Mouse (Mus musculus) MEL (cell line): Measurements from ENCODE around the gene Rgs13. TPM values are rescaled to one million over a fixed set of nuclear protein-coding genes. Genes with fewer than 3 reads are reported as not detected.

Experiments used
- DNase-seq: peaks from one replicate; pipeline ENCODE4 v3.0.0; 2011; ENCODE audit warnings: low read depth, low spot score
- H3K27ac ChIP-seq: 2 replicates; pipeline ENCODE4 v1.5.1; 2012; ENCODE audit warnings: low read depth, mild to moderate bottlenecking, control low read depth, low read length, moderate library complexity; ENCODE audit not compliant: control insufficient read depth
- H3K27me3 ChIP-seq, 2 experiments: fragments of 150-350 bp in 1 of 2; sonication (generic) in 1 of 2; 2 replicates each; pipeline ENCODE4 v1.6.1; 2012; ENCODE audit warnings: low read length in 2 of 2, mild to moderate bottlenecking in 2 of 2, improper control_type of control experiment in 1 of 2, moderate library complexity in 1 of 2; ENCODE audit not compliant: insufficient read depth in 2 of 2, control insufficient read depth in 1 of 2
- H3K36me3 ChIP-seq, 2 experiments: 2 replicates each; pipeline ENCODE4 v1.6.1; 2012 to 2014; ENCODE audit warnings: low read length in 2 of 2, improper control_type of control experiment in 1 of 2, inconsistent platforms in 1 of 2, mild to moderate bottlenecking in 1 of 2; ENCODE audit not compliant: insufficient read depth in 2 of 2, control insufficient read depth in 1 of 2
- H3K4me1 ChIP-seq, 2 experiments: fragments of 150-350 bp in 1 of 2; sonication (generic) in 1 of 2; 2 replicates each; pipeline ENCODE4 v1.6.1; 2012; ENCODE audit warnings: low read length in 2 of 2, improper control_type of control experiment in 1 of 2, mild to moderate bottlenecking in 1 of 2; ENCODE audit not compliant: insufficient read depth in 2 of 2, control insufficient read depth in 1 of 2
- H3K4me3 ChIP-seq, 2 experiments: fragments of 150-350 bp in 1 of 2; sonication (generic) in 1 of 2; 2 replicates each; pipeline ENCODE4 v1.5.1; 2012; ENCODE audit warnings: low read depth in 2 of 2, low read length in 2 of 2, mild to moderate bottlenecking in 2 of 2, moderate library complexity in 2 of 2, control low read depth in 1 of 2, improper control_type of control experiment in 1 of 2; ENCODE audit not compliant: control insufficient read depth in 1 of 2, insufficient read depth in 1 of 2
- H3K79me2 ChIP-seq: 2 replicates; pipeline ENCODE4 v1.6.1; 2012; ENCODE audit warnings: mild to moderate bottlenecking, low read length, moderate library complexity; ENCODE audit not compliant: control insufficient read depth, poor library complexity, insufficient read depth
- H3K9ac ChIP-seq: 2 replicates; pipeline ENCODE4 v1.6.1; 2012; ENCODE audit warnings: low read depth, mild to moderate bottlenecking, control low read depth, low read length, moderate library complexity; ENCODE audit not compliant: control insufficient read depth, poor library complexity, severe bottlenecking
- H3K9me3 ChIP-seq: fragments of 150-350 bp; sonication (generic); replicated peaks from 2 replicates; pipeline ENCODE4 v1.6.1; 2012; ENCODE audit warnings: mild to moderate bottlenecking, low read length, improper control_type of control experiment, moderate library complexity; ENCODE audit not compliant: insufficient read depth
- CHD1 ChIP-seq: IDR thresholded peaks from 2 replicates; pipeline ENCODE4 v1.6.1; 2012; ENCODE audit warnings: low read depth, mild to moderate bottlenecking, inconsistent platforms, low read length, improper control_type of control experiment
- CHD2 ChIP-seq: IDR thresholded peaks from 2 replicates; pipeline ENCODE4 v1.6.1; 2011; ENCODE audit warnings: low read length, improper control_type of control experiment
- ELF1 ChIP-seq: IDR thresholded peaks from 2 replicates; pipeline ENCODE4 v1.6.1; 2014; ENCODE audit warnings: low read depth, mild to moderate bottlenecking, inconsistent platforms, low read length, improper control_type of control experiment, moderate library complexity
- ETS1 ChIP-seq: IDR thresholded peaks from 2 replicates; pipeline ENCODE4 v1.6.1; 2012; ENCODE audit warnings: low read depth, mild to moderate bottlenecking, inconsistent platforms, low read length, improper control_type of control experiment, moderate library complexity
- GATA1 ChIP-seq: IDR thresholded peaks from 2 replicates; pipeline ENCODE4 v1.6.1; 2011; ENCODE audit warnings: low read depth, low read length, improper control_type of control experiment
- JUND ChIP-seq: IDR thresholded peaks from 2 replicates; pipeline ENCODE4 v1.6.1; 2011; ENCODE audit warnings: low read depth, mild to moderate bottlenecking, improper control_type of control experiment, low read length
- MAFK ChIP-seq: IDR thresholded peaks from 2 replicates; pipeline ENCODE4 v1.6.1; 2011; ENCODE audit warnings: low read depth, mild to moderate bottlenecking, low read length, improper control_type of control experiment, borderline replicate concordance
- MAZ ChIP-seq: IDR thresholded peaks from 2 replicates; pipeline ENCODE4 v1.6.1; 2012; ENCODE audit warnings: low read depth, mild to moderate bottlenecking, inconsistent platforms, low read length, improper control_type of control experiment
- MEF2A ChIP-seq: IDR thresholded peaks from 2 replicates; pipeline ENCODE4 v1.6.1; 2014; ENCODE audit warnings: low read depth, mild to moderate bottlenecking, inconsistent platforms, low read length, improper control_type of control experiment; ENCODE audit not compliant: poor library complexity, insufficient replicate concordance, severe bottlenecking; ENCODE audit errors: extremely low read depth
- MXI1 ChIP-seq: IDR thresholded peaks from 2 replicates; pipeline ENCODE4 v1.6.1; 2011; ENCODE audit warnings: mild to moderate bottlenecking, low read depth, low read length, improper control_type of control experiment
- MYB ChIP-seq: IDR thresholded peaks from 2 replicates; pipeline ENCODE4 v1.6.1; 2011; ENCODE audit warnings: mild to moderate bottlenecking, low read depth, low read length, improper control_type of control experiment
- MYC ChIP-seq: IDR thresholded peaks from 2 replicates; pipeline ENCODE4 v1.6.1; 2011; ENCODE audit warnings: low read depth, mild to moderate bottlenecking, low read length, improper control_type of control experiment, moderate library complexity
- NELFE ChIP-seq: IDR thresholded peaks from 2 replicates; pipeline ENCODE4 v1.6.1; 2011; ENCODE audit warnings: low read depth, low read length, improper control_type of control experiment
- NRF1 ChIP-seq: IDR thresholded peaks from 2 replicates; pipeline ENCODE4 v1.6.1; 2014; ENCODE audit warnings: low read depth, mild to moderate bottlenecking, inconsistent platforms, low read length, improper control_type of control experiment, moderate library complexity; ENCODE audit not compliant: poor library complexity, insufficient read depth, severe bottlenecking
- POLR2AphosphoS2 ChIP-seq: IDR thresholded peaks from 2 replicates; pipeline ENCODE4 v1.6.1; 2011; ENCODE audit warnings: low read length, improper control_type of control experiment
- RCOR1 ChIP-seq: IDR thresholded peaks from 2 replicates; pipeline ENCODE4 v1.6.1; 2012; ENCODE audit warnings: low read depth, mild to moderate bottlenecking, inconsistent platforms, low read length, improper control_type of control experiment
- SIN3A ChIP-seq: IDR thresholded peaks from 2 replicates; pipeline ENCODE4 v1.6.1; 2012; ENCODE audit warnings: low read length, improper control_type of control experiment, inconsistent platforms
- SMC3 ChIP-seq: IDR thresholded peaks from 2 replicates; pipeline ENCODE4 v1.6.1; 2011; ENCODE audit warnings: low read depth, low read length, improper control_type of control experiment
- USF1 ChIP-seq: IDR thresholded peaks from 2 replicates; pipeline ENCODE4 v1.6.1; 2014; ENCODE audit warnings: low read depth, mild to moderate bottlenecking, inconsistent platforms, low read length, improper control_type of control experiment, moderate library complexity
- ZC3H11A ChIP-seq: IDR thresholded peaks from 2 replicates; pipeline ENCODE4 v1.6.1; 2012; ENCODE audit warnings: low read depth, mild to moderate bottlenecking, inconsistent platforms, low read length, improper control_type of control experiment
- ZKSCAN1 ChIP-seq: IDR thresholded peaks from 2 replicates; pipeline ENCODE4 v1.6.1; 2012; ENCODE audit warnings: low read depth, mild to moderate bottlenecking, inconsistent platforms, low read length, improper control_type of control experiment, moderate library complexity
- ZMIZ1 ChIP-seq: IDR thresholded peaks from 2 replicates; pipeline ENCODE4 v1.6.1; 2012; ENCODE audit warnings: low read depth, mild to moderate bottlenecking, inconsistent platforms, low read length, improper control_type of control experiment, moderate library complexity
- polyA plus RNA-seq, 2 experiments: library from polyadenylated mRNA; stranded (reverse) in 1 of 2; unstranded in 1 of 2; fragments of >175 nt in 1 of 2; fragments of >200 nt in 1 of 2; gene quantifications; 2 replicates each; pipeline versions ENCODE4 v1.2.1 to v1.2.4; 2012; ENCODE audit warnings: low replicate concordance in 2 of 2, low read depth in 1 of 2; ENCODE audit not compliant: insufficient read length in 2 of 2, insufficient read depth in 1 of 2, missing spikeins in 1 of 2
- total RNA-seq: library from RNA; depleted of rRNA; stranded (reverse); fragments of 300-350 nt; gene quantifications from 2 replicates; pipeline ENCODE4 v1.2.3, GENCODE M21; 2012

Rgs13 gene
- total and polyA plus RNA-seq, 3 experiments = not detected

DNA sequence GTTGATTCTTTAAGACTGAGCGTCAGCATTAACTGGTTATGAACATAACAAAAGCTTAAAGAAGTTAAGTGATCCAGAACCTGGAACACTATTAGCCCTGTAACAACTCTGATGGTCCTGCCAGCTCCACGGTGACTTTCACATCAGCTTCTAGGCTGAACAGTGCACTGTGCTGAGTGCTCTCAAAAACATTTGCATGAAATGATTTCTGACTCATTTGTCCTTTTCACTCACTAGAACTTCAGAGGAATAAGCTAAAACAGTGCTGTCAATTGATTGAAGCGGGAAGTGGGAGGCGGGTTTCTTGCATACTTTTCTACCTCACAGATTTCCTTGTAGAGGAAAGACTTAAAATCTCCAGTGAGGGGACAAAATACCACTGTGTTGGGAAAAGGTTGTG is 8.3 kb downstream of the Rgs13 start:
- Histone ChIP-seq H3K9ac (no peak overlapping the region), H3K4me1 (no peaks in the 10 kb centered on the region), H3K27ac (no peak overlapping the region), H3K9me3 (no peaks in the 10 kb centered on the region), H3K36me3 (no peaks in the 10 kb centered on the region; a peak in 1 of 4 replicates), H3K27me3 (no peaks in the 10 kb centered on the region), H3K4me3 (no peak overlapping the region), H3K79me2 (no peaks in the 10 kb centered on the region)
- DNase-seq = no peak
- TF ChIP-seq SMC3 = no peak
- no peak for TF ChIP-seq MXI1
- no peak for TF ChIP-seq MAFK
- TF ChIP-seq SIN3A = no peak
- no peak for TF ChIP-seq ELF1
- no peak for TF ChIP-seq CHD1
- TF ChIP-seq MEF2A = no peak
- no peak for TF ChIP-seq MAZ
- TF ChIP-seq MYB = no peak
- no peak for TF ChIP-seq GATA1
- TF ChIP-seq ZKSCAN1 = no peak
- TF ChIP-seq CHD2 = no peak
- no peak for TF ChIP-seq POLR2AphosphoS2
- TF ChIP-seq ZMIZ1 = no peak
- no peak for TF ChIP-seq USF1
- no peak for TF ChIP-seq MYC
- no peak for TF ChIP-seq RCOR1

DNA sequence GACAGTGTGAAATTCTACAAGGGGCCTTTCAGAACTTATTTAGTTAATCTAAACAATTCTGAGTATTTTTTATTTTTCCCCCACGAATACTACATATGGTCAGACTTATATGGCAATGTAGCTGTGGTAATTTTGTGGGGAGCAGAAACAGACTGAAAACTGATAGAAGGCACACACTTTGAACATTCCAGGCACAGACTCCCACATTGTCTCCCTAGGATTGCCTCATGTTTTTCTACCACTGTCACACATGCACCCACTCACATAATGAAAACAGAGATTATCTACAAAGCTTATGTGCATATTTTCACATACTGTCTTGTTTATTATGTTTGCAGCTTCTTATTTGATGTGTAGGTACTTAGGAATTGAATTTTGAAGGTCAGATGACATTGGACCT is 9.4 kb downstream of the Rgs13 start:
- Histone ChIP-seq H3K4me1 (no peaks in the 10 kb centered on the region), H3K36me3 (no peaks in the 10 kb centered on the region; a peak in 1 of 4 replicates), H3K27me3 (no peaks in the 10 kb centered on the region), H3K9me3 (no peaks in the 10 kb centered on the region), H3K27ac (no peak overlapping the region), H3K9ac (no peak overlapping the region), H3K4me3 (no peak overlapping the region), H3K79me2 (no peaks in the 10 kb centered on the region)
- DNase-seq = no peak
- TF ChIP-seq ETS1 (no peak), POLR2AphosphoS2 (no peak), RCOR1 (no peak), JUND (no peak), USF1 (no peak), CHD1 (no peak), NRF1 (no peak), ZC3H11A (no peak), NELFE (no peak)
